Mouse (Mus musculus): ENCODE data around the gene Mmadhc. TPM values are rescaled to one million over a fixed set of nuclear protein-coding genes. Genes with fewer than 3 reads are reported as not detected.
A peak's percentile ranks its signal among the peaks of the same experiment; 100 is the strongest.

Mmadhc gene
- polyA plus RNA-seq, 2 experiments, result 108 to 167 TPM

- ATAC-seq (ENCODE audit: low FRiP score, low read depth), result no peak
- Histone ChIP-seq H3K36me3 (ENCODE audit: control insufficient read depth, insufficient read depth, low read length) (peaks cover 71% of the 10 kb centered on the region), H3K4me3 (replicated peaks; ENCODE audit: low read length) (no peak overlapping the region), H3K9ac (ENCODE audit: low read depth, low read length, severe bottlenecking) (no peak overlapping the region), H3K4me2 (replicated peaks; ENCODE audit: low read depth, low read length, severe bottlenecking) (no peak overlapping the region), H3K27ac (replicated peaks; ENCODE audit: low read depth, low read length) (no peak overlapping the region), H3K4me1 (ENCODE audit: control insufficient read depth, insufficient read depth, low read length) (no peaks in the 10 kb centered on the region), H3K9me3 (ENCODE audit: control insufficient read depth, low read length) (no peaks in the 10 kb centered on the region), H3K27me3 (ENCODE audit: control insufficient read depth, insufficient read depth, low read length) (no peaks in the 10 kb centered on the region)
- TF ChIP-seq POLR2A (IDR thresholded peaks at IDR 0.05; ENCODE audit: borderline replicate concordance, extremely low read depth, insufficient read depth, insufficient read length), result no peak
- 68% methylated on average over 5 of the region's 5 CpGs for WGBS
- DNase-seq (ENCODE audit: low spot score), result no peak
Measured at GRCm38 (mm10) chr2:50284040-50284439, 12.6 kb downstream of the Mmadhc start.

GRCm38 (mm10) chr2:50276715-50277114 is 19.9 kb downstream of the Mmadhc start:
- 37% methylated on average over 10 of the region's 10 CpGs for WGBS
- TF ChIP-seq POLR2A (IDR thresholded peaks at IDR 0.05; ENCODE audit: borderline replicate concordance, extremely low read depth, insufficient read depth, insufficient read length), result no peak
- H3K36me3 ChIP-seq (ENCODE audit: control insufficient read depth, insufficient read depth, low read length), result peaks cover 30% of the 10 kb centered on the region
- no peak overlapping the region; the same call in 1 of the 2 replicates for H3K27ac ChIP-seq (replicated peaks; ENCODE audit: low read depth, low read length)
- ATAC-seq (ENCODE audit: low FRiP score, low read depth), result no peak
- no peak overlapping the region for H3K4me3 ChIP-seq (replicated peaks; ENCODE audit: low read length)
- H3K9me3 ChIP-seq (ENCODE audit: control insufficient read depth, low read length), result no peaks in the 10 kb centered on the region
- no peak overlapping the region for H3K9ac ChIP-seq (ENCODE audit: low read depth, low read length, severe bottlenecking)
- no peak for DNase-seq (ENCODE audit: low spot score)
- H3K4me2 ChIP-seq (replicated peaks; ENCODE audit: low read depth, low read length, severe bottlenecking), result no peak overlapping the region
- H3K27me3 ChIP-seq (ENCODE audit: control insufficient read depth, insufficient read depth, low read length), result no peaks in the 10 kb centered on the region
- H3K4me1 ChIP-seq (ENCODE audit: control insufficient read depth, insufficient read depth, low read length), result peaks cover 3% of the 10 kb centered on the region; the same call in 1 of the 2 replicates

GRCm38 (mm10) chr2:50273415-50273814 is 23.2 kb downstream of the Mmadhc start:
- no peaks in the 10 kb centered on the region for H3K9me3 ChIP-seq (ENCODE audit: control insufficient read depth, low read length)
- 58% methylated on average over 6 of the region's 6 CpGs for WGBS
- no peak for ATAC-seq (ENCODE audit: low FRiP score, low read depth)

GRCm38 (mm10) chr2:50272165-50272564 is 24.4 kb downstream of the Mmadhc start:
- H3K4me1 ChIP-seq (ENCODE audit: control insufficient read depth, insufficient read depth, low read length), result peaks cover 3% of the 10 kb centered on the region; the same call in 1 of the 2 replicates
- H3K27me3 ChIP-seq (ENCODE audit: control insufficient read depth, insufficient read depth, low read length), result no peaks in the 10 kb centered on the region
- H3K4me2 ChIP-seq (replicated peaks; ENCODE audit: low read depth, low read length, severe bottlenecking), result no peak overlapping the region
- no peak overlapping the region for H3K27ac ChIP-seq (replicated peaks; ENCODE audit: low read depth, low read length)
- 39% methylated on average over 5 of the region's 5 CpGs for WGBS
- H3K9me3 ChIP-seq (ENCODE audit: control insufficient read depth, low read length), result no peaks in the 10 kb centered on the region
- no peak overlapping the region for H3K9ac ChIP-seq (ENCODE audit: low read depth, low read length, severe bottlenecking)
- no peak overlapping the region for H3K4me3 ChIP-seq (replicated peaks; ENCODE audit: low read length)
- no peak for ATAC-seq (ENCODE audit: low FRiP score, low read depth)
- H3K36me3 ChIP-seq (ENCODE audit: control insufficient read depth, insufficient read depth, low read length), result peaks cover 5% of the 10 kb centered on the region; the same call in 1 of the 2 replicates
- DNase-seq (ENCODE audit: low spot score), result peak; percentile 80
- no peak for TF ChIP-seq POLR2A (IDR thresholded peaks at IDR 0.05; ENCODE audit: borderline replicate concordance, extremely low read depth, insufficient read depth, insufficient read length)

More at GRCm38 (mm10) chr2:50273415-50273814, 23.2 kb downstream of the Mmadhc start:
- no peak for TF ChIP-seq POLR2A (IDR thresholded peaks at IDR 0.05; ENCODE audit: borderline replicate concordance, extremely low read depth, insufficient read depth, insufficient read length)
- H3K27ac ChIP-seq (replicated peaks; ENCODE audit: low read depth, low read length), result no peak overlapping the region
- no peak overlapping the region for H3K4me3 ChIP-seq (replicated peaks; ENCODE audit: low read length)
- DNase-seq (ENCODE audit: low spot score), result no peak
- H3K36me3 ChIP-seq (ENCODE audit: control insufficient read depth, insufficient read depth, low read length), result peaks cover 11% of the 10 kb centered on the region; the same call in 1 of the 2 replicates
- H3K4me2 ChIP-seq (replicated peaks; ENCODE audit: low read depth, low read length, severe bottlenecking), result no peak overlapping the region
- peaks cover 3% of the 10 kb centered on the region; the same call in 1 of the 2 replicates for H3K4me1 ChIP-seq (ENCODE audit: control insufficient read depth, insufficient read depth, low read length)
- H3K9ac ChIP-seq (ENCODE audit: low read depth, low read length, severe bottlenecking), result no peak overlapping the region
- H3K27me3 ChIP-seq (ENCODE audit: control insufficient read depth, insufficient read depth, low read length), result no peaks in the 10 kb centered on the region

- no peak overlapping the region for H3K27ac ChIP-seq (replicated peaks; ENCODE audit: low read depth, low read length)
- ATAC-seq (ENCODE audit: low FRiP score, low read depth) (no peak), DNase-seq (ENCODE audit: low spot score) (no peak)
- TF ChIP-seq POLR2A (IDR thresholded peaks at IDR 0.05; ENCODE audit: borderline replicate concordance, extremely low read depth, insufficient read depth, insufficient read length), result no peak
- no peaks in the 10 kb centered on the region for H3K27me3 ChIP-seq (ENCODE audit: control insufficient read depth, insufficient read depth, low read length)
- H3K4me3 ChIP-seq (replicated peaks; ENCODE audit: low read length), result no peak overlapping the region
- H3K4me1 ChIP-seq (ENCODE audit: control insufficient read depth, insufficient read depth, low read length), result no peaks in the 10 kb centered on the region
- no peak overlapping the region for H3K4me2 ChIP-seq (replicated peaks; ENCODE audit: low read depth, low read length, severe bottlenecking)
- no peaks in the 10 kb centered on the region for H3K9me3 ChIP-seq (ENCODE audit: control insufficient read depth, low read length)
- WGBS, result 43% methylated on average over 2 of the region's 2 CpGs
- no peaks in the 10 kb centered on the region for H3K36me3 ChIP-seq (ENCODE audit: control insufficient read depth, insufficient read depth, low read length)
- no peak overlapping the region for H3K9ac ChIP-seq (ENCODE audit: low read depth, low read length, severe bottlenecking)
Measured at GRCm38 (mm10) chr2:50268514-50268913, 28.1 kb downstream of the Mmadhc start.

GRCm38 (mm10) chr2:50267046-50267445 is 29.6 kb downstream of the Mmadhc start:
- ATAC-seq (ENCODE audit: low FRiP score, low read depth), result no peak
- no peaks in the 10 kb centered on the region for H3K36me3 ChIP-seq (ENCODE audit: control insufficient read depth, insufficient read depth, low read length)
- no peaks in the 10 kb centered on the region for H3K9me3 ChIP-seq (ENCODE audit: control insufficient read depth, low read length)
- no peak overlapping the region for H3K27ac ChIP-seq (replicated peaks; ENCODE audit: low read depth, low read length)
- no peak overlapping the region for H3K9ac ChIP-seq (ENCODE audit: low read depth, low read length, severe bottlenecking)
- no peak overlapping the region for H3K4me3 ChIP-seq (replicated peaks; ENCODE audit: low read length)
- no peak overlapping the region for H3K4me2 ChIP-seq (replicated peaks; ENCODE audit: low read depth, low read length, severe bottlenecking)
- TF ChIP-seq POLR2A (IDR thresholded peaks at IDR 0.05; ENCODE audit: borderline replicate concordance, extremely low read depth, insufficient read depth, insufficient read length), result no peak
- H3K27me3 ChIP-seq (ENCODE audit: control insufficient read depth, insufficient read depth, low read length), result no peaks in the 10 kb centered on the region
- no peak for DNase-seq (ENCODE audit: low spot score)
- H3K4me1 ChIP-seq (ENCODE audit: control insufficient read depth, insufficient read depth, low read length), result no peaks in the 10 kb centered on the region

Data from limb, embryonic 14.5 days (tissue).